7 mouse cellular contexts compared by ENCODE assay signal in the genomic region with DNA sequence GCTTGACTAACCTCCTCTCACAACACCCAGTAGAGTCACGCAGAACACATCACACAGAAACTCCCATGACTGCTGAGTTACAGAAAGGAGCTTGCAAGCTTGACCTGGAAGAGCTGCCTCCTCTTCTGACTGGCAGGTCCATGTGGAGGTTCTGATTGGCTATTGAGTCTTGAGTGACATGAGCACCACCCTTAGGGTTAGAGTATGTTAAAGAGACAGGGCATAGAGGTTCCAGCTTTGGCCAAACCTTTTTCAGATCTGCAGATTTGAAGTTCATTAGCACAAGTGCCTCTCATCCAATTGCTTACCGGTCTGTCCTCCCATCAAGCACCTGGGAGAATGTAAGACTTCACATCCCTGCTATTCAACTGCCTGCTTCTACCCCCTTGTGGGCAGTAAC. TPM values are rescaled to one million over a fixed set of nuclear protein-coding genes. Genes with fewer than 3 reads are reported as not detected.
DNase-seq lines count a peak whose midpoint lies in the region; ATAC-seq lines count a peak whose summit lies in the region.
"Not testable (repeated sequence)": the region's sequence is repeated elsewhere in the genome, so short reads cannot be mapped to it uniquely, and the experiment has no call there.

Gene Gm14296 (minus strand): TSS at position 101 of the 400 bp plus-strand sequence.

- H3K9me3 ChIP-seq in embryonic facial prominence, embryonic 11.5 days (replicated peaks; ENCODE audit: control insufficient read depth, low read length); hindbrain, embryonic 16.5 days (ENCODE audit: control insufficient read depth, low read length); lung, embryonic 16.5 days (ENCODE audit: control insufficient read depth, low read length); neural tube, embryonic 12.5 days: not testable (repeated sequence)

- DNase-seq in embryonic facial prominence, embryonic 11.5 days (ENCODE audit: low spot score); frontal cortex, adult 2 months (ENCODE audit: extremely low spot score in 1 of 2, low spot score in 1 of 2); layer of hippocampus, postnatal 14 days (ENCODE audit: low spot score in 2 of 2); left cerebral cortex, postnatal 36 days (ENCODE audit: low spot score in 2 of 2): not testable (repeated sequence)

- H3K4me3 ChIP-seq in embryonic facial prominence, embryonic 11.5 days (ENCODE audit: low read depth, low read length); hindbrain, embryonic 16.5 days (ENCODE audit: low read length); lung, embryonic 16.5 days (ENCODE audit: low read length); neural tube, embryonic 12.5 days: not testable (repeated sequence)

- intact Hi-C loops in left cerebral cortex, postnatal 36 days (cut with DNase I), result not testable (repeated sequence)

- H3K27ac ChIP-seq in embryonic facial prominence, embryonic 11.5 days (replicated peaks; ENCODE audit: low read depth, low read length); hindbrain, embryonic 16.5 days (ENCODE audit: low read depth, low read length); lung, embryonic 16.5 days (ENCODE audit: low read length); neural tube, embryonic 12.5 days: not testable (repeated sequence)

- ATAC-seq in embryonic facial prominence, embryonic 11.5 days (replicated peaks; ENCODE audit: insufficient number of reproducible peaks, low FRiP score, low TSS enrichment, low read depth); hindbrain, embryonic 16.5 days; lung, embryonic 16.5 days (ENCODE audit: low read depth); neural tube, embryonic 12.5 days (ENCODE audit: low FRiP score, low read depth): not testable (repeated sequence)

- not testable (repeated sequence) for H3K27me3 ChIP-seq in embryonic facial prominence, embryonic 11.5 days (ENCODE audit: control insufficient read depth, insufficient read depth, low read length); hindbrain, embryonic 16.5 days (replicated peaks; ENCODE audit: control insufficient read depth, insufficient read depth, low read length); lung, embryonic 16.5 days (ENCODE audit: control insufficient read depth, insufficient read depth, low read depth, low read length); neural tube, embryonic 12.5 days (replicated peaks)

- not testable (repeated sequence) for H3K36me3 ChIP-seq in embryonic facial prominence, embryonic 11.5 days (replicated peaks; ENCODE audit: control insufficient read depth, insufficient read depth, low read depth, low read length); hindbrain, embryonic 16.5 days (ENCODE audit: control insufficient read depth, insufficient read depth, low read length); lung, embryonic 16.5 days (ENCODE audit: control insufficient read depth, insufficient read depth, low read length); neural tube, embryonic 12.5 days

- WGBS in embryonic facial prominence, embryonic 11.5 days, result no CpG with 5 or more reads among the region's 2 CpGs
- WGBS in hindbrain, embryonic 16.5 days, result no CpG with 5 or more reads among the region's 2 CpGs
- WGBS in lung, embryonic 16.5 days, result no CpG with 5 or more reads among the region's 2 CpGs
- WGBS in neural tube, embryonic 12.5 days, result no CpG with 5 or more reads among the region's 2 CpGs

- H3K4me1 ChIP-seq in embryonic facial prominence, embryonic 11.5 days (ENCODE audit: control insufficient read depth, insufficient read depth, low read length); hindbrain, embryonic 16.5 days (ENCODE audit: control insufficient read depth, insufficient read depth, low read depth, low read length); lung, embryonic 16.5 days (replicated peaks; ENCODE audit: control insufficient read depth, insufficient read depth, low read length); neural tube, embryonic 12.5 days: not testable (repeated sequence)

- H3K9ac ChIP-seq in embryonic facial prominence, embryonic 11.5 days (replicated peaks; ENCODE audit: low read length); hindbrain, embryonic 16.5 days (ENCODE audit: low read depth, low read length); lung, embryonic 16.5 days (ENCODE audit: low read length); neural tube, embryonic 12.5 days: not testable (repeated sequence)

- H3K4me2 ChIP-seq in embryonic facial prominence, embryonic 11.5 days (ENCODE audit: low read depth, low read length); hindbrain, embryonic 16.5 days (ENCODE audit: low read length); lung, embryonic 16.5 days (ENCODE audit: low read depth, low read length); neural tube, embryonic 12.5 days (replicated peaks): not testable (repeated sequence)

RNA-seq across cellular contexts. Expression of gene Gm14296, which starts in this region (rescaled TPM):
- polyA plus RNA-seq in embryonic facial prominence, embryonic 11.5 days (2014; fragmentation: Nextera tagmentation; extraction: Ambion mirVana), result 14.0 and 16.8 TPM in 2 replicates
- polyA plus RNA-seq in frontal cortex, adult 2 months (2012; rRNA removed), result 22.6 and 24.5 TPM in 2 replicates
- 13.7 TPM in 2 replicates for polyA plus RNA-seq in hindbrain, embryonic 16.5 days (2015; fragmentation: Nextera tagmentation; extraction: Ambion mirVana)
- 10 to 100 TPM; 18.2 to 20.0 TPM for total RNA-seq in layer of hippocampus, postnatal 14 days (2021)
- 10 to 100 TPM; 15.1 to 20.5 TPM for total RNA-seq in left cerebral cortex, postnatal 36 days (2021)
- 6.1 and 12.3 TPM in 2 replicates for polyA plus RNA-seq in lung, embryonic 16.5 days (2015; fragmentation: Nextera tagmentation; extraction: Ambion mirVana)
- 9.1 and 10.4 TPM in 2 replicates for polyA plus RNA-seq in neural tube, embryonic 12.5 days (2016; fragmentation: Nextera tagmentation; extraction: Ambion mirVana)
